12 mouse cellular contexts compared by ENCODE assay signal in the genomic region with DNA sequence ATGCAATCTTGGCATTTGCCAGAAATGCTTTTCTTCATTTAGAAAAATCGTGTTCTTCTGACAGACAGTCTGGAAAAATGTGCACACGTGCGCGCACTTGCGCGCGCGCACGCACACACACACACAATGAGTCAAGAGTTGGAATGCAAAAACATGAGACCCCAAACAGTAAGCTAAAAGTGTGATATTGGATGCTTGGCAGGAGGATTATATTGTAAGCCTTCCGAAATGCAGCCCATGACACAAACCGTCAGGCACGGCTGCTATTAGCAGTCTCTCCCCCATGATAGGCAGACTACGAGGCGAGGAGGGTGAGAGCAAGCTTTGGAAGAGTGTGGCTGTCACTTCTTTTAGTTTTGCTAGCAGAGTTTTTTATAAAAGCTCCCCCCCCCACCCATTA.
DNase-seq lines count a peak whose midpoint lies in the region; ATAC-seq and TF ChIP-seq lines count a peak whose summit lies in the region.
"Had no signal": no experiment of that assay in that cellular context is flagged by ENCODE, and none has a peak within 500 bp of the region (broad histone marks: within the 10 kb centered on the region; RNA-seq: fewer than 3 reads in every experiment).

No protein-coding gene starts in this region.

- no peak overlapping the region for H3K9ac ChIP-seq in kidney, embryonic 14.5 days (ENCODE audit: low read depth, low read length)
- H3K9ac ChIP-seq in embryonic facial prominence, embryonic 15.5 days: no peak overlapping the region
- no peak overlapping the region for H3K9ac ChIP-seq in limb, embryonic 15.5 days

- ATAC-seq in kidney, embryonic 14.5 days (ENCODE audit: low FRiP score, low TSS enrichment): no peak
- ATAC-seq in embryonic facial prominence, embryonic 15.5 days (ENCODE audit: insufficient number of reproducible peaks, low FRiP score, low TSS enrichment, low read depth): no peak
- no peak for ATAC-seq in limb, embryonic 15.5 days (ENCODE audit: insufficient number of reproducible peaks, low FRiP score, low TSS enrichment, low read depth)

- no peak for TF ChIP-seq POLR2A in kidney, adult 2 months (IDR thresholded peaks at IDR 0.05; ENCODE audit: low read depth, low read length)
- no peak for TF ChIP-seq POLR2A in brain, embryonic 14.5 days (IDR thresholded peaks at IDR 0.05; ENCODE audit: borderline replicate concordance, extremely low read depth, insufficient read depth, insufficient read length, poor library complexity, severe bottlenecking)

- H3K27ac ChIP-seq in kidney, embryonic 14.5 days (ENCODE audit: low read depth, low read length): no peak overlapping the region
- H3K27ac ChIP-seq in kidney, adult 2 months (ENCODE audit: insufficient read depth, low read depth, low read length): no peak overlapping the region
- H3K27ac ChIP-seq in embryonic facial prominence, embryonic 15.5 days (replicated peaks): no peak overlapping the region
- H3K27ac ChIP-seq in limb, embryonic 15.5 days: no peak overlapping the region
- H3K27ac ChIP-seq: macrophage had no signal

- peak overlapping the region; percentile 13; the same call in 1 of the 2 replicates for H3K4me2 ChIP-seq in kidney, embryonic 14.5 days (replicated peaks; ENCODE audit: low read depth, low read length)
- H3K4me2 ChIP-seq in embryonic facial prominence, embryonic 15.5 days (replicated peaks): peak overlapping the region; percentile 41
- H3K4me2 ChIP-seq in limb, embryonic 15.5 days: 0 out of 2 replicates have a peak overlapping the region, but pooled peaks have one; percentile 17

- DNase-seq in kidney, adult 2 months: no peak
- peak; percentile 59 for DNase-seq in brain, embryonic 14.5 days (ENCODE audit: low read depth)
- DNase-seq in spleen, postnatal 36 days (ENCODE audit: low spot score in 2 of 2): no peak
- no peak for DNase-seq in urinary bladder, adult 2 months (ENCODE audit: low spot score)
- no peak for DNase-seq in urinary bladder, postnatal 10 days (ENCODE audit: low spot score)
- DNase-seq: adrenal gland, postnatal 36 days; kidney, postnatal 25 days; spleen, adult 18-20 months had no signal

- H3K4me1 ChIP-seq in kidney, embryonic 14.5 days (ENCODE audit: control insufficient read depth, insufficient read depth, low read length): no peaks in the 10 kb centered on the region
- H3K4me1 ChIP-seq in kidney, adult 2 months (ENCODE audit: control insufficient read depth, insufficient read depth, low read length): no peaks in the 10 kb centered on the region
- H3K4me1 ChIP-seq in embryonic facial prominence, embryonic 15.5 days: no peaks in the 10 kb centered on the region
- H3K4me1 ChIP-seq in limb, embryonic 15.5 days: no peaks in the 10 kb centered on the region

- H3K9me3 ChIP-seq in kidney, embryonic 14.5 days (ENCODE audit: control insufficient read depth, low read length): no peaks in the 10 kb centered on the region
- H3K9me3 ChIP-seq in embryonic facial prominence, embryonic 15.5 days (replicated peaks): no peaks in the 10 kb centered on the region
- H3K9me3 ChIP-seq in limb, embryonic 15.5 days: no peaks in the 10 kb centered on the region

- no peaks in the 10 kb centered on the region for H3K27me3 ChIP-seq in kidney, embryonic 14.5 days (ENCODE audit: control insufficient read depth, insufficient read depth, low read length)
- no peaks in the 10 kb centered on the region for H3K27me3 ChIP-seq in kidney, adult 2 months (replicated peaks; ENCODE audit: control insufficient read depth, insufficient read depth, low read length)
- no peaks in the 10 kb centered on the region for H3K27me3 ChIP-seq in embryonic facial prominence, embryonic 15.5 days
- H3K27me3 ChIP-seq in limb, embryonic 15.5 days: no peaks in the 10 kb centered on the region

- no peaks in the 10 kb centered on the region for H3K36me3 ChIP-seq in kidney, embryonic 14.5 days (ENCODE audit: control insufficient read depth, insufficient read depth, low read length)
- no peaks in the 10 kb centered on the region for H3K36me3 ChIP-seq in kidney, adult 2 months (ENCODE audit: control insufficient read depth, insufficient read depth, low read length)
- no peaks in the 10 kb centered on the region for H3K36me3 ChIP-seq in embryonic facial prominence, embryonic 15.5 days
- no peaks in the 10 kb centered on the region for H3K36me3 ChIP-seq in limb, embryonic 15.5 days

- TF ChIP-seq CTCF in kidney, adult 2 months (conservative IDR thresholded peaks at IDR 0.05; ENCODE audit: insufficient read depth, insufficient read length, low read depth, low read length): no peak
- TF ChIP-seq CTCF in brain, embryonic 14.5 days (IDR thresholded peaks at IDR 0.05; ENCODE audit: borderline replicate concordance, extremely low read depth, insufficient read depth, insufficient read length): no peak

- H3K4me3 ChIP-seq in kidney, embryonic 14.5 days (ENCODE audit: low read length): peak overlapping the region; percentile 14; the same call in 1 of the 2 replicates
- no peak overlapping the region for H3K4me3 ChIP-seq in kidney, adult 2 months (ENCODE audit: insufficient read depth, low read depth, low read length)
- peak overlapping the region; percentile 18 for H3K4me3 ChIP-seq in embryonic facial prominence, embryonic 15.5 days (replicated peaks)
- 0 out of 2 replicates have a peak overlapping the region, but pooled peaks have one; percentile 5 for H3K4me3 ChIP-seq in limb, embryonic 15.5 days

- WGBS in kidney, embryonic 14.5 days: 51% methylated on average over 14 of the region's 14 CpGs
- 59% methylated on average over 14 of the region's 14 CpGs for WGBS in kidney, adult 2 months
- 42% methylated on average over 14 of the region's 14 CpGs for WGBS in embryonic facial prominence, embryonic 15.5 days
- WGBS in limb, embryonic 15.5 days: 50% methylated on average over 14 of the region's 14 CpGs
